Mouse (Mus musculus) G1E (cell line): ENCODE results near the gene Wdr66.

Experiments
- CTCF ChIP-seq: IDR thresholded peaks from 2 replicates; pipeline ENCODE4 v1.5.1; 2012; ENCODE audit warnings: low read depth, low read length, inconsistent platforms, mixed read lengths
- GATA1 ChIP-seq: IDR thresholded peaks from 2 replicates; pipeline ENCODE4 v1.6.1; 2012; ENCODE audit warnings: borderline replicate concordance, low read length, inconsistent platforms, mixed read lengths

- TF ChIP-seq GATA1 (no peak), CTCF (no peak)
Measured at GRCm38 (mm10) chr5:123345853-123346654, 94.2 kb downstream of the Wdr66 start.
